Mouse (Mus musculus): Measurements from ENCODE around the gene Tnfsf15. TPM values are rescaled to one million over a fixed set of nuclear protein-coding genes. Genes with fewer than 3 reads are reported as not detected.

The Tnfsf15 gene
- 0.14 TPM in 1 of 2 replicates, not detected in the other for polyA plus RNA-seq (2014; fragmentation: Nextera tagmentation; extraction: Ambion mirVana)

DNA sequence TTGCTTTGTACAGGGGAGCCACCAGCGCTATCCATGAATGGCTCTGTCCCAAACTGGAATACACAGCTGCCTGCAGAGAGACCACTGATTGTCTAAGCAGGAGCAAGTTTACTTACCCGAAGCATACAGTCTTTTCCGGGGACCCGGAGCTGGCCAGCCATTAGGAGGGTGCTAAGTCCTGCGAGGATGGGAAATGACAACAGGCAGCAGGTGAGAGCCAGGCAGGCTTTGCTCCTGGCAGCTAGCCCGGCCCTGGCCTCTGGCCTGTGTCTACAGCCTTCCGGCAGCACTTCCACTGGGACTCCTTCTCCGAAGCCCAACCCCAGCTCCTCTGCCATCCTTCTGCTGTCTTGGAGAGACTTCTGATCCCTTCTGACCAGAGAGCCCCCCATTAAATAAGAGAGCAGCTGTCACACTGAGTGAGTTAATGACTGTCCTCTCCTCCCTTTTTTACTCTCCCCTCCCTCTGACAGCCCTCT is at the start of gene Tnfsf15:
Tnfsf15 (minus strand) TSS at position 421 of the 479 bp plus-strand sequence.
- H3K4me3 ChIP-seq (ENCODE audit: low read depth, low read length), result no peak within 1 kb of the TSS
- no peaks in the 10 kb centered on the region for H3K36me3 ChIP-seq (ENCODE audit: control insufficient read depth, insufficient read depth, low read length)
- WGBS, result 29% methylated on average over 8 of the region's 8 CpGs
- no peak within 1 kb of the TSS for H3K9ac ChIP-seq (replicated peaks; ENCODE audit: low read depth, low read length)
- H3K4me2 ChIP-seq (replicated peaks; ENCODE audit: low read depth, low read length), result no peak within 1 kb of the TSS
- no peaks in the 10 kb centered on the region for H3K27me3 ChIP-seq (ENCODE audit: control insufficient read depth, insufficient read depth, low read length)
- H3K27ac ChIP-seq (ENCODE audit: low read length), result no peak within 1 kb of the TSS
- H3K9me3 ChIP-seq (ENCODE audit: control insufficient read depth, low read depth, low read length), result no peaks in the 10 kb centered on the region
- ATAC-seq (ENCODE audit: insufficient number of reproducible peaks, insufficient read depth, low FRiP score, low read depth), result peak; percentile 24; the same call in 1 of the 2 replicates
- H3K4me1 ChIP-seq (ENCODE audit: control insufficient read depth, insufficient read depth, low read length), result peaks cover 26% of the 10 kb centered on the region; the same call in 1 of the 2 replicates

DNA sequence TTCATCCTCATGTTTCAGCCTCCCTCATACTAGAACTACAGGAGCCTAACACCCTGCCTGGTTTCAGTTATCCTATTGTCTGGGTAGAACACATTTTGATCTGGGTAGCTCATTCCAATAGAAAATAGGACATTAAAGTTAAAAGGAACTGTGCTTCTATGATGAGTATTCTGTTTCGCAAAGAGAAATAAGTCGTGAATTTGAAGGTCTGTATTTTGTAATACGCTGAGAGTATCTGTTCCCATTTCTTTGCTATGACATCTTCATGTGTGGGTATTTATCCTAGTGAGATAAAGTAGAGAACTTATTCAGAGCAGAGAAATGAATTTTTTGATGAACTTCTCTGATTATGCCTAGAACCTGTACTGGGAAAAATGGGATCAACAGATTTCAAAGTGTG is 47.4 kb upstream of the Tnfsf15 start:
- Histone ChIP-seq H3K4me3 (ENCODE audit: low read depth, low read length) (no peak overlapping the region), H3K36me3 (ENCODE audit: control insufficient read depth, insufficient read depth, low read length) (no peaks in the 10 kb centered on the region), H3K4me1 (ENCODE audit: control insufficient read depth, insufficient read depth, low read length) (no peaks in the 10 kb centered on the region), H3K9ac (replicated peaks; ENCODE audit: low read depth, low read length) (no peak overlapping the region), H3K9me3 (ENCODE audit: control insufficient read depth, low read depth, low read length) (no peaks in the 10 kb centered on the region), H3K27me3 (ENCODE audit: control insufficient read depth, insufficient read depth, low read length) (no peaks in the 10 kb centered on the region), H3K4me2 (replicated peaks; ENCODE audit: low read depth, low read length) (no peak overlapping the region), H3K27ac (ENCODE audit: low read length) (no peak overlapping the region)
- WGBS, result 91% methylated on average over 3 of the region's 3 CpGs
- ATAC-seq (ENCODE audit: insufficient number of reproducible peaks, insufficient read depth, low FRiP score, low read depth), result no peak

DNA sequence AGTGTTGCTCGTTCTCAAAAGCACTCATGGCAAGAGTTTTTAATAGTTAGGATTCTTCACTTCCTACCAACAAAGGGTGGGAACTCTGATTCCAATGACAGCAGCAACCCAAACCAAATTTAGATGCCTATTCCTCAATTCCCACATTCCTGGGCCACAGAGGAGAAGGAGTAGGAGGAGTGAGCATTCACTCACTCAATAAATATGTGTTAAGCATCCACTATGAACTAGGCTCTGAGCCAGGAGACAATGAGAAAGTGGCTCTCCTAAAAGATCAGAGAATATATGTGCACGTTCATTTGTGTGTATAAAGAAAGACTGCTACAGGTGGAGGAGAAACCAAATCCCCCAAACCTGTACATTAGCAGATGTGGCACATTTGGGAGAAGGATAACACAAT is 40.6 kb upstream of the Tnfsf15 start:
- Histone ChIP-seq H3K27ac (ENCODE audit: low read length) (no peak overlapping the region), H3K36me3 (ENCODE audit: control insufficient read depth, insufficient read depth, low read length) (no peaks in the 10 kb centered on the region), H3K4me3 (ENCODE audit: low read depth, low read length) (no peak overlapping the region), H3K9ac (replicated peaks; ENCODE audit: low read depth, low read length) (no peak overlapping the region), H3K27me3 (ENCODE audit: control insufficient read depth, insufficient read depth, low read length) (no peaks in the 10 kb centered on the region), H3K4me1 (ENCODE audit: control insufficient read depth, insufficient read depth, low read length) (no peaks in the 10 kb centered on the region), H3K9me3 (ENCODE audit: control insufficient read depth, low read depth, low read length) (no peaks in the 10 kb centered on the region), H3K4me2 (replicated peaks; ENCODE audit: low read depth, low read length) (no peak overlapping the region)
- 35% methylated on average over 2 of the region's 2 CpGs for WGBS
- ATAC-seq (ENCODE audit: insufficient number of reproducible peaks, insufficient read depth, low FRiP score, low read depth), result no peak

DNA sequence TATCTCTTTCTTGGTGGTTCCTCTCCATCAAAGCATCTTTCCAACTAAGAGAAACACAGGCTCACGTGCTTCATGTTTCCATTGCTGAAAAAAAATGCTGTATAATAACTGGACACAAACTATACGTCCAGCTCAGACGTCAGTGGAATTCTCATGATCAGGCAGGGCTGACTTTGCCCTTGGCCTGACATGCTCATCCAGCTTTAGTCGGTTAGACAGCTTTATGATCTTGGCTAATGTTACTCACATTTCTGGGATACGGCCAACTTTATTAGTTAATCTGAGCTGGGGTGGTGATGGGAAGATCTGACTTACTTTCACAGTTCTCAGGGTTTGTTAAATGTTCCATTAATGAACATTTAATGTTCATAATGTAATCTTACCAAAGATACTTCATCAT is 38.9 kb upstream of the Tnfsf15 start:
- Histone ChIP-seq H3K4me1 (ENCODE audit: control insufficient read depth, insufficient read depth, low read length) (no peaks in the 10 kb centered on the region), H3K4me2 (replicated peaks; ENCODE audit: low read depth, low read length) (no peak overlapping the region), H3K27me3 (ENCODE audit: control insufficient read depth, insufficient read depth, low read length) (no peaks in the 10 kb centered on the region), H3K27ac (ENCODE audit: low read length) (no peak overlapping the region), H3K36me3 (ENCODE audit: control insufficient read depth, insufficient read depth, low read length) (no peaks in the 10 kb centered on the region), H3K9ac (replicated peaks; ENCODE audit: low read depth, low read length) (no peak overlapping the region), H3K9me3 (ENCODE audit: control insufficient read depth, low read depth, low read length) (no peaks in the 10 kb centered on the region), H3K4me3 (ENCODE audit: low read depth, low read length) (no peak overlapping the region)
- 62% methylated on average over 5 of the region's 5 CpGs for WGBS
- ATAC-seq (ENCODE audit: insufficient number of reproducible peaks, insufficient read depth, low FRiP score, low read depth), result no peak

DNA sequence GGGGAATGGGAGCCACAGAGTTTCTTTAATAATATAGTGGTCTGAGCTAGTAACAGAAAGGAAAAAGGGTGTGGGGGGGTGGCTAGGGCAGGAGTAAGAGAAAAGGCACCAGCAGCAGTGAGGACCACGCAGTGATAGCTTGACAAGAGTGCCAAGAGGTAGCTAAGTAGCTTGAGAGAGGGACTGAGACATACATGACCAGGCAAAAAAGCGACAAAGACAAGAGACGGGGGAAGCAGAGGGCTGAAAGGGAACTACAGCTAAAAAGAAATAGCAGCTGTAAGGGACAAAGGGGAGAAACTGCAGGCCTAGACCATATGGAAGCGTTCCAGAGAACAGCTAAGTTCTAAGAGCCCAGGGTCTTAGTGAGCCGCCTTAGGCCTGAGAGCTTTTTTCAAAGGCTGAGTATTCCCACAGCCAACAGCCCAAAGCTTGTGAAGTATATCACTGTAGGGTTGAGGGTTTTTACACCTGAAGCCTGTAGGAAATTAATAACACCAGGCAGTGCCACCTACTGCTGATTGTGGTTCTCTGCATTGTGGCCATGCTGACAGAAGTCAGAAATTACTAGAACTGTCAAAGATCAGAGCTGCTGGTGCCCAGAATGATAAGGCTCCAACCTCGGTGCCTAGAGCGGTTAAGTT is 38.2 kb upstream of the Tnfsf15 start:
- 69% methylated on average over 7 of the region's 7 CpGs for WGBS
- Histone ChIP-seq H3K4me3 (ENCODE audit: low read depth, low read length) (no peak overlapping the region), H3K4me2 (replicated peaks; ENCODE audit: low read depth, low read length) (no peak overlapping the region), H3K36me3 (ENCODE audit: control insufficient read depth, insufficient read depth, low read length) (no peaks in the 10 kb centered on the region), H3K9me3 (ENCODE audit: control insufficient read depth, low read depth, low read length) (no peaks in the 10 kb centered on the region), H3K4me1 (ENCODE audit: control insufficient read depth, insufficient read depth, low read length) (no peaks in the 10 kb centered on the region), H3K9ac (replicated peaks; ENCODE audit: low read depth, low read length) (no peak overlapping the region), H3K27me3 (ENCODE audit: control insufficient read depth, insufficient read depth, low read length) (no peaks in the 10 kb centered on the region), H3K27ac (ENCODE audit: low read length) (no peak overlapping the region)
- ATAC-seq (ENCODE audit: insufficient number of reproducible peaks, insufficient read depth, low FRiP score, low read depth), result no peak

DNA sequence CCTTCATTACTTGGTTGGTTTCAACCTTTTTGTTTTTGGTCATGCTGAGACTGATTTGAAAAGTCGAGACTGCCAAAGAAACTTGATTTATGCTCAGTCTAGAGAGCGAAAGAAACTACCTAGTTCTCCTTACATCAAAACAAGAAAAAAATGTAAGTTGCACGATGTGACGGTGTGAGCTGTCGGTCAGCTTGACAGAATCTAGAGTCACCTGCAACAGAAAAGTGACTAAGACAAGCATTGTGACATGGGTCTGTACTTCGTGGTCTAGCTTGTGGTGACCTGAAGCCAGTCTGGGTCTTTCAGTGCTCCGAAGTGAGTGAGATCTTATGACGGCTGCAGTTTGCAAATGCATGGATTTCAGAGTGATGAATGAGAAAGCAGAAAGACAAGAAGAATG is 32.3 kb upstream of the Tnfsf15 start:
- H3K9me3 ChIP-seq (ENCODE audit: control insufficient read depth, low read depth, low read length), result no peaks in the 10 kb centered on the region
- no peaks in the 10 kb centered on the region for H3K27me3 ChIP-seq (ENCODE audit: control insufficient read depth, insufficient read depth, low read length)
- no peak for ATAC-seq (ENCODE audit: insufficient number of reproducible peaks, insufficient read depth, low FRiP score, low read depth)
- H3K4me2 ChIP-seq (replicated peaks; ENCODE audit: low read depth, low read length), result no peak overlapping the region
- H3K4me3 ChIP-seq (ENCODE audit: low read depth, low read length), result no peak overlapping the region
- no peaks in the 10 kb centered on the region for H3K4me1 ChIP-seq (ENCODE audit: control insufficient read depth, insufficient read depth, low read length)
- no peak overlapping the region for H3K9ac ChIP-seq (replicated peaks; ENCODE audit: low read depth, low read length)
- no peak overlapping the region for H3K27ac ChIP-seq (ENCODE audit: low read length)
- WGBS, result 81% methylated on average over 8 of the region's 8 CpGs
- H3K36me3 ChIP-seq (ENCODE audit: control insufficient read depth, insufficient read depth, low read length), result no peaks in the 10 kb centered on the region

DNA sequence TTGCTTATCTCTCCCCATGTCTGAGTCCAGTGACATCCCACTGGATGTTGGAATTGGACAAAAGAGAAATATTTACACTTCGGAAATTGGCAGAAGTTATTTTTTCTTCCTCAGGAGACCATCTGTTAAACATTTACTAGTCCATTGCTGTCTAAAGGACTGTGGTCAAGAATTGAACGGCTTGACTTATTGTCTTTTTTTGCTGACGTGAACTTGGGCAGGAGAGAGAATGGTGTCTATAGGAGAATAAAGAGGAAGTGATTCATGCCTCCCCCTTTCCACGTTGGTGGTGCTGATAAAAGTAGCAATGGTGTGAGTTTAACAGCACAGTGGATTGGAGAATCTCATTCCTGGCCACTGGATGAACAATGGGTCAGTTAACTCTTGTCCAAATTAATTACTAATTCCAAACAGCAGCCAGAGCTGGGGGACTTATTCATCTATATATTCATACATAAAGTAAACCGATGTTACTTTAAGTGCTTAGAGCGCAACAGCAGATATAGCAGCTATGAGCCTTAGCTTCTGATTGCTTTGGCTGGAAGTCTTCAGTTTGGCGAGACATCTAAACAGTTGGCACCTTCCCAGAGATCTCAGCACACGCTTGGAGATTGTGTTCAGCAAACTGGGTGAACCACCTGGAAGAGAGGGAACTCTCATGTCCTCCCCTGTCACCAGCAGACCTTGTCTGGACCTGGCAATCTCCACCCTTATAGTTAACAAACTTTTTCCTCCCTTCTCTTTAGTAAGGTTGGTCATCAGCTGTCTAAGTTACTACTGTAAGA is 28.6 kb upstream of the Tnfsf15 start:
- Histone ChIP-seq H3K4me1 (ENCODE audit: control insufficient read depth, insufficient read depth, low read length) (no peaks in the 10 kb centered on the region), H3K9me3 (ENCODE audit: control insufficient read depth, low read depth, low read length) (no peaks in the 10 kb centered on the region), H3K4me3 (ENCODE audit: low read depth, low read length) (no peak overlapping the region), H3K27ac (ENCODE audit: low read length) (no peak overlapping the region), H3K9ac (replicated peaks; ENCODE audit: low read depth, low read length) (no peak overlapping the region), H3K27me3 (ENCODE audit: control insufficient read depth, insufficient read depth, low read length) (no peaks in the 10 kb centered on the region), H3K4me2 (replicated peaks; ENCODE audit: low read depth, low read length) (no peak overlapping the region), H3K36me3 (ENCODE audit: control insufficient read depth, insufficient read depth, low read length) (no peaks in the 10 kb centered on the region)
- WGBS, result 52% methylated on average over 8 of the region's 8 CpGs
- no peak for ATAC-seq (ENCODE audit: insufficient number of reproducible peaks, insufficient read depth, low FRiP score, low read depth)

DNA sequence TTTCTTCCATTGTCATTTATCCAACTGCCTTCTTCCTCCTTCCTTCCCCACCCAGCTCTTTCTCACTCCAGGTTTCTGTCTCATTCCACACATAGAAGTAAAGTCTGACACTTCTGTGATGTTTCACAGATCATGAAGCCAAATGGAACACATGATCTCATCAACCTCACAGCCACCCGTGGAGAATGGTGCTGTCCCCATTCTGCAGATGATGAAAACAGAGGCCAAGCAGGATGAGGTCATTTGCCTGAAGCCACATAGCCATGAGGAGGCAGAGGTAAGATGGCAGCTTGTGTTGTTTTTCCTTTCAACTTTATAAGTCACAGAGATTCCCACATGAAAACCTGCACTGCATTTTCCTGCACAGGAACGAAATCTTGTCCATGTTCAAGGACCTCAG is 27.6 kb upstream of the Tnfsf15 start:
- no peaks in the 10 kb centered on the region for H3K27me3 ChIP-seq (ENCODE audit: control insufficient read depth, insufficient read depth, low read length)
- no peaks in the 10 kb centered on the region for H3K4me1 ChIP-seq (ENCODE audit: control insufficient read depth, insufficient read depth, low read length)
- no peak for ATAC-seq (ENCODE audit: insufficient number of reproducible peaks, insufficient read depth, low FRiP score, low read depth)
- no peaks in the 10 kb centered on the region for H3K9me3 ChIP-seq (ENCODE audit: control insufficient read depth, low read depth, low read length)
- H3K36me3 ChIP-seq (ENCODE audit: control insufficient read depth, insufficient read depth, low read length), result no peaks in the 10 kb centered on the region
- no peak overlapping the region for H3K4me2 ChIP-seq (replicated peaks; ENCODE audit: low read depth, low read length)
- WGBS, result 88% methylated on average over 2 of the region's 2 CpGs
- H3K9ac ChIP-seq (replicated peaks; ENCODE audit: low read depth, low read length), result no peak overlapping the region
- H3K4me3 ChIP-seq (ENCODE audit: low read depth, low read length), result no peak overlapping the region
- no peak overlapping the region for H3K27ac ChIP-seq (ENCODE audit: low read length)

Measured in stomach, embryonic 14.5 days (tissue).